Mouse (Mus musculus): Measurements from ENCODE around the gene Btbd18. TPM values are rescaled to one million over a fixed set of nuclear protein-coding genes. Genes with fewer than 3 reads are reported as not detected.

Gene Btbd18
- polyA plus RNA-seq, 1 experiment from 2014 or later = 0.22 TPM

- H3K4me1 ChIP-seq (replicated peaks; ENCODE audit: control insufficient read depth, insufficient read depth, low read length) = peaks cover 13% of the 10 kb centered on the region
- WGBS = 78% methylated on average over 7 of the region's 7 CpGs
These were observed 32.4 kb upstream of the Btbd18 start for GRCm38 (mm10) chr2:84626366-84626975.

GRCm38 (mm10) chr2:84627036-84627435 lies 31.8 kb upstream of the Btbd18 start:
- no peak for DNase-seq (ENCODE audit: low spot score)
- Histone ChIP-seq H3K9me3 (ENCODE audit: control insufficient read depth, low read length) (no peaks in the 10 kb centered on the region), H3K27me3 (replicated peaks; ENCODE audit: control insufficient read depth, insufficient read depth, low read length) (no peaks in the 10 kb centered on the region), H3K4me2 (no peak overlapping the region), H3K9ac (ENCODE audit: low read depth, low read length) (no peak overlapping the region), H3K4me3 (ENCODE audit: low read depth, low read length) (no peak overlapping the region), H3K4me1 (replicated peaks; ENCODE audit: control insufficient read depth, insufficient read depth, low read length) (peaks cover 13% of the 10 kb centered on the region), H3K27ac (ENCODE audit: low read depth, low read length) (no peak overlapping the region), H3K36me3 (ENCODE audit: control insufficient read depth, insufficient read depth, low read length) (peaks cover 3% of the 10 kb centered on the region; the same call in 1 of the 2 replicates)
- 57% methylated on average over 3 of the region's 3 CpGs for WGBS
- no peak for ATAC-seq (replicated peaks; ENCODE audit: low FRiP score)

More at GRCm38 (mm10) chr2:84626366-84626975, 32.4 kb upstream of the Btbd18 start:
- H3K9ac ChIP-seq (ENCODE audit: low read depth, low read length) = no peak overlapping the region
- no peak overlapping the region for H3K4me3 ChIP-seq (ENCODE audit: low read depth, low read length)
- no peak overlapping the region for H3K27ac ChIP-seq (ENCODE audit: low read depth, low read length)
- DNase-seq (ENCODE audit: low spot score) = no peak
- H3K9me3 ChIP-seq (ENCODE audit: control insufficient read depth, low read length) = no peaks in the 10 kb centered on the region
- no peak overlapping the region for H3K4me2 ChIP-seq
- H3K36me3 ChIP-seq (ENCODE audit: control insufficient read depth, insufficient read depth, low read length) = peaks cover 3% of the 10 kb centered on the region; the same call in 1 of the 2 replicates
- H3K27me3 ChIP-seq (replicated peaks; ENCODE audit: control insufficient read depth, insufficient read depth, low read length) = no peaks in the 10 kb centered on the region
- ATAC-seq (replicated peaks; ENCODE audit: low FRiP score) = no peak

GRCm38 (mm10) chr2:84632001-84632400 lies 26.9 kb upstream of the Btbd18 start:
- H3K4me1 ChIP-seq (replicated peaks; ENCODE audit: control insufficient read depth, insufficient read depth, low read length) = peaks cover 46% of the 10 kb centered on the region
- H3K9me3 ChIP-seq (ENCODE audit: control insufficient read depth, low read length) = no peaks in the 10 kb centered on the region
- DNase-seq (ENCODE audit: low spot score) = no peak
- no peaks in the 10 kb centered on the region for H3K27me3 ChIP-seq (replicated peaks; ENCODE audit: control insufficient read depth, insufficient read depth, low read length)
- ATAC-seq (replicated peaks; ENCODE audit: low FRiP score) = no peak
- no peak overlapping the region for H3K9ac ChIP-seq (ENCODE audit: low read depth, low read length)
- no peak overlapping the region for H3K4me2 ChIP-seq
- H3K4me3 ChIP-seq (ENCODE audit: low read depth, low read length) = no peak overlapping the region
- no peaks in the 10 kb centered on the region for H3K36me3 ChIP-seq (ENCODE audit: control insufficient read depth, insufficient read depth, low read length)
- no peak overlapping the region for H3K27ac ChIP-seq (ENCODE audit: low read depth, low read length)
- WGBS = 88% methylated on average over 1 of the region's 1 CpGs

GRCm38 (mm10) chr2:84632999-84633398 lies 25.9 kb upstream of the Btbd18 start:
- Histone ChIP-seq H3K9ac (ENCODE audit: low read depth, low read length) (no peak overlapping the region; the same call in 1 of the 2 replicates), H3K4me1 (replicated peaks; ENCODE audit: control insufficient read depth, insufficient read depth, low read length) (peaks cover 50% of the 10 kb centered on the region), H3K27me3 (replicated peaks; ENCODE audit: control insufficient read depth, insufficient read depth, low read length) (no peaks in the 10 kb centered on the region), H3K4me3 (ENCODE audit: low read depth, low read length) (no peak overlapping the region), H3K27ac (ENCODE audit: low read depth, low read length) (peak overlapping the region; percentile 51; the same call in 1 of the 2 replicates), H3K9me3 (ENCODE audit: control insufficient read depth, low read length) (no peaks in the 10 kb centered on the region), H3K4me2 (peak overlapping the region; percentile 50), H3K36me3 (ENCODE audit: control insufficient read depth, insufficient read depth, low read length) (no peaks in the 10 kb centered on the region)
- ATAC-seq (replicated peaks; ENCODE audit: low FRiP score) = peak; percentile 37
- DNase-seq (ENCODE audit: low spot score) = no peak
- WGBS = 1% methylated on average over 3 of the region's 3 CpGs

GRCm38 (mm10) chr2:84634006-84634405 lies 24.9 kb upstream of the Btbd18 start:
- WGBS = 57% methylated on average over 4 of the region's 4 CpGs
- Histone ChIP-seq H3K9ac (ENCODE audit: low read depth, low read length) (no peak overlapping the region), H3K36me3 (ENCODE audit: control insufficient read depth, insufficient read depth, low read length) (no peaks in the 10 kb centered on the region), H3K27ac (ENCODE audit: low read depth, low read length) (peak overlapping the region; percentile 46; the same call in 1 of the 2 replicates), H3K9me3 (ENCODE audit: control insufficient read depth, low read length) (no peaks in the 10 kb centered on the region), H3K4me2 (peak overlapping the region; percentile 59), H3K27me3 (replicated peaks; ENCODE audit: control insufficient read depth, insufficient read depth, low read length) (no peaks in the 10 kb centered on the region), H3K4me3 (ENCODE audit: low read depth, low read length) (no peak overlapping the region), H3K4me1 (replicated peaks; ENCODE audit: control insufficient read depth, insufficient read depth, low read length) (peaks cover 56% of the 10 kb centered on the region)
- DNase-seq (ENCODE audit: low spot score) (no peak), ATAC-seq (replicated peaks; ENCODE audit: low FRiP score) (no peak)

- peak overlapping the region; percentile 59 for H3K4me2 ChIP-seq
- no peaks in the 10 kb centered on the region for H3K36me3 ChIP-seq (ENCODE audit: control insufficient read depth, insufficient read depth, low read length)
- H3K4me1 ChIP-seq (replicated peaks; ENCODE audit: control insufficient read depth, insufficient read depth, low read length) = peaks cover 56% of the 10 kb centered on the region
- no peak overlapping the region for H3K4me3 ChIP-seq (ENCODE audit: low read depth, low read length)
- H3K9ac ChIP-seq (ENCODE audit: low read depth, low read length) = no peak overlapping the region; the same call in 1 of the 2 replicates
- no peaks in the 10 kb centered on the region for H3K9me3 ChIP-seq (ENCODE audit: control insufficient read depth, low read length)
- no peaks in the 10 kb centered on the region for H3K27me3 ChIP-seq (replicated peaks; ENCODE audit: control insufficient read depth, insufficient read depth, low read length)
- WGBS = 31% methylated on average over 4 of the region's 4 CpGs
- peak overlapping the region; percentile 73 for H3K27ac ChIP-seq (ENCODE audit: low read depth, low read length)
- no peak for ATAC-seq (replicated peaks; ENCODE audit: low FRiP score)
- DNase-seq (ENCODE audit: low spot score) = no peak
These were observed 23.9 kb upstream of the Btbd18 start for GRCm38 (mm10) chr2:84634934-84635482.

GRCm38 (mm10) chr2:84635611-84636010 lies 23.3 kb upstream of the Btbd18 start:
- WGBS = 14% methylated on average over 2 of the region's 2 CpGs
- Histone ChIP-seq H3K36me3 (ENCODE audit: control insufficient read depth, insufficient read depth, low read length) (no peaks in the 10 kb centered on the region), H3K27ac (ENCODE audit: low read depth, low read length) (peak overlapping the region; percentile 73), H3K27me3 (replicated peaks; ENCODE audit: control insufficient read depth, insufficient read depth, low read length) (no peaks in the 10 kb centered on the region), H3K4me3 (ENCODE audit: low read depth, low read length) (peak overlapping the region; percentile 5; the same call in 1 of the 2 replicates), H3K9ac (ENCODE audit: low read depth, low read length) (no peak overlapping the region), H3K4me2 (peak overlapping the region; percentile 59), H3K9me3 (ENCODE audit: control insufficient read depth, low read length) (no peaks in the 10 kb centered on the region), H3K4me1 (replicated peaks; ENCODE audit: control insufficient read depth, insufficient read depth, low read length) (peaks cover 56% of the 10 kb centered on the region)
- ATAC-seq (replicated peaks; ENCODE audit: low FRiP score) (peak; percentile 77), DNase-seq (ENCODE audit: low spot score) (peak; percentile 55)

- Histone ChIP-seq H3K4me1 (replicated peaks; ENCODE audit: control insufficient read depth, insufficient read depth, low read length) (peaks cover 60% of the 10 kb centered on the region), H3K36me3 (ENCODE audit: control insufficient read depth, insufficient read depth, low read length) (no peaks in the 10 kb centered on the region), H3K9ac (ENCODE audit: low read depth, low read length) (no peak overlapping the region; the same call in 1 of the 2 replicates), H3K9me3 (ENCODE audit: control insufficient read depth, low read length) (no peaks in the 10 kb centered on the region), H3K27ac (ENCODE audit: low read depth, low read length) (peak overlapping the region; percentile 73), H3K4me2 (peak overlapping the region; percentile 59), H3K4me3 (ENCODE audit: low read depth, low read length) (peak overlapping the region; percentile 5; the same call in 1 of the 2 replicates), H3K27me3 (replicated peaks; ENCODE audit: control insufficient read depth, insufficient read depth, low read length) (no peaks in the 10 kb centered on the region)
- ATAC-seq (replicated peaks; ENCODE audit: low FRiP score) (peak; percentile 39), DNase-seq (ENCODE audit: low spot score) (no peak)
- 32% methylated on average over 8 of the region's 8 CpGs for WGBS
These were observed 22.6 kb upstream of the Btbd18 start for GRCm38 (mm10) chr2:84636231-84636741.
